Mouse (Mus musculus) heart, embryonic 10.5 days (tissue): ENCODE measurements around the gene Mettl22. TPM values are rescaled to one million over a fixed set of nuclear protein-coding genes. Genes with fewer than 3 reads are reported as not detected.

Experiments used
- DNase-seq: peaks from one replicate; pipeline ENCODE4 v3.0.0-alpha.2; 2017; ENCODE audit warnings: low spot score
- H3K27ac ChIP-seq: fragments of 300-500 bp; sonication (generic); 2 replicates; pipeline ENCODE4 v1.5.1; 2016; ENCODE audit warnings: mild to moderate bottlenecking
- H3K27me3 ChIP-seq: fragments of 300-500 bp; sonication (generic); 2 replicates; pipeline ENCODE4 v1.6.1; 2016; ENCODE audit warnings: mild to moderate bottlenecking; ENCODE audit not compliant: poor library complexity, insufficient read depth, severe bottlenecking
- H3K36me3 ChIP-seq: fragments of 300-500 bp; sonication (generic); 2 replicates; pipeline ENCODE4 v1.6.1; 2016; ENCODE audit warnings: mild to moderate bottlenecking, moderate library complexity
- H3K4me1 ChIP-seq: fragments of 300-500 bp; sonication (generic); 2 replicates; pipeline ENCODE4 v1.6.1; 2016; ENCODE audit warnings: mild to moderate bottlenecking
- H3K4me3 ChIP-seq: fragments of 300-500 bp; sonication (generic); 2 replicates; pipeline ENCODE4 v1.5.1; 2016; ENCODE audit warnings: mild to moderate bottlenecking, moderate library complexity
- H3K9me3 ChIP-seq: fragments of 300-500 bp; sonication (generic); 2 replicates; pipeline ENCODE4 v1.6.1; 2016; ENCODE audit warnings: mild to moderate bottlenecking, moderate library complexity
- WGBS: fragments of 180-500 bp; shearing (Covaris S2); methylation state at CpG from one replicate; pipeline ENCODE4 v1.1.7; 2016; 5-methylcytosine and 5-hydroxymethylcytosine counted together
- polyA plus RNA-seq: library from polyadenylated mRNA; unstranded; fragments of >200 nt; fragmentation: Nextera tagmentation; extraction: Ambion mirVana; gene quantifications from 2 replicates; pipeline ENCODE4 v1.2.1, GENCODE M21; 2016

Gene Mettl22
- polyA plus RNA-seq, 1 experiment from 2014 or later, result 38.0 TPM

DNA sequence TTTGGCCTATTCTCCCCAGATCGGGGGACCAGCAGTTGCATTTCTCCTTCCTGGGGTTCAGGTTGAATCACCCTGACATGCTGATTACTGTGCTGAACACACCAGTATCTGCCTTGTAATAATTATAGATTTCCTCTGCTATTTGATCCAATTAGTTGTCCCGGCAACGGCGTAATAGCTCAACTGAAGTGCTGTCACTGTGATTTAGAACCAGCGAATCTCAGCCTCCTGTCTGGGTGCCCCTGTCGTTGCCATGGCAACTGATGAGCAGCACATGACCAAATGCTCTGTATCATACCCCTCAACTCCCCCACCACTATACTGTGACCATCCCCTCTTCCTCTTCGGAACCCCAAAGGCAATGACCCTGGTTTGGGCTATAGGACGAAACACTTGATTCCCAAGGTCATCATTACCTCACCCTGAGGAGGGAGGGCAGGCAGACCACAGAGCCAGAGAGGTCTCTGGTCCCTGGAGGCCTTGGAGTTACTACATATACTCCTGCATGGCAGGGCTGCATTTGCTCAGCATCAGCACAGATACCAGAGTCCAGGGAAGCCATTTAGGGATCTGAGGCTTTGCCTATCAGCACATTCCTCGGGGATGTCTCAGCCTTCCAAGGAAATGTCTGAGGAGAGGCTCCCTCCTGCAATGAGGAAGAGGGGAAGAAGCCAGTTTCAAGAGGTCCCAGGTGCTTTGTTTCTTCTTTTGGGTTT is 68.7 kb downstream of the Mettl22 start:
- Histone ChIP-seq H3K4me3 (no peak overlapping the region), H3K4me1 (peaks cover 18% of the 10 kb centered on the region; the same call in 1 of the 2 replicates), H3K9me3 (no peaks in the 10 kb centered on the region), H3K27ac (no peak overlapping the region), H3K27me3 (no peaks in the 10 kb centered on the region), H3K36me3 (no peaks in the 10 kb centered on the region)
- WGBS, result 61% methylated on average over 9 of the region's 9 CpGs
- peak; percentile 68 for DNase-seq

Other genes with a start within 250 kb of the Mettl22 start
- not detected in 2 replicates for gene Tmem114, start 45.7 kb upstream of the Mettl22 start, polyA plus RNA-seq
- 34.7 and 41.8 TPM in 2 replicates for gene Abat, start 42.6 kb downstream of the Mettl22 start, polyA plus RNA-seq
- gene Pmm2, start 166.9 kb downstream of the Mettl22 start, polyA plus RNA-seq, result 49.1 and 52.8 TPM in 2 replicates
- 19.2 and 20.9 TPM in 2 replicates for gene Tmem186, start 166.9 kb downstream of the Mettl22 start, polyA plus RNA-seq
- 127 and 133 TPM in 2 replicates for gene Carhsp1, start 201.4 kb downstream of the Mettl22 start, polyA plus RNA-seq
- gene Gm5767, start 210.0 kb downstream of the Mettl22 start, polyA plus RNA-seq, result not detected in 2 replicates